Mouse (Mus musculus) lung, adult 10 weeks (tissue): ENCODE results near the gene Btbd10. TPM values are rescaled to one million over a fixed set of nuclear protein-coding genes. Genes with fewer than 3 reads are reported as not detected.

Experiments
- polyA plus RNA-seq: library from polyadenylated mRNA; stranded (reverse); fragments of 350-450 nt; fragmentation: Illumina TruSeq; extraction: RNeasy Lipid Tissue Mini Kit (QIAGEN cat#74804); gene quantifications from one replicate; pipeline ENCODE4 v1.2.3, GENCODE M21; 2014; ENCODE audit warnings: low read depth, low replicate concordance; ENCODE audit not compliant: insufficient read depth

Gene Btbd10
- polyA plus RNA-seq = 10.1 TPM

DNA sequence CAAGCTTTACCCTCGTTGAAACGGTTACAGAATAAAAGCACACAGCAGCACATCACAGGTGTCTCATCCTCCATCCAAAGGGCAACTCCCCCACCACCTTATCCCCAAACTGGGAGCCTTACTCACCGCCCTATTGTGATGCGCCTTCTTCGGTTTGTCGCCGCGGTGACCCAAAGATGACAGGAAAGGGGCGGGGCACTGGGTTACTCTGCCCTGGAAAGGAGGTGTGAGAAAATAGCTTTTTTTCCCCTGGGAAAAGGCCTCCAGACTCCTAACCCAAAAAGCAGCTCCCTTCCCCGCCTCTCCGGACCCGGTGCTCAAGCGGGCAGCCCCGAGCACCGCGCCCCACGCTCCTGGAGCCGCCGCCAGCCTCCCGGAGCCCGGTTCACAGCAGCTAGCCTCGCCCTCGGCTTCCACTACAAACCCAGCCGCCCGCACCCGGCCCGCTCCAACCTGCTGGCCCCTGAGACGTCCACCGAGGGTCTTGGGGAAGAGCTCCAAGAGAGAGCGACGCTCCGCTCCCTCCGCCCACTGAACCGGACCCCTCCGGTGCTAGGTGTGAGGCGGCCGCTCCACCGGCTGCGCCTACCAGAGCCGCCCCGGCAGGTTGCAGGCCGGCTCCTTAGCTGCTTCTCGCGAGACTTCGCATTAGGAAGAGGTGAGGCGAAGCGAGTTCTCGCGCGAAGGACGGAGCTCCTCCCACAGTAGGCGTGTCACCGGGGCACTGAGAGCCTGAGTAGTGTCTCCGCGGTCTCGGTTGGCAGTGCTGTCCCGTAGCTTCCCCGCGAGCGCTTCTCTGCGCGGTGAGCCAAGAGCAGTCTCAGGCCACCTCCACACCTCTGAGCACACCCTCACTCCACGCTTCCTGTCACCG lies at the start of gene Btbd10:
Gene Btbd10 (minus strand): TSS at position 647 of the 874 bp plus-strand sequence.

DNA sequence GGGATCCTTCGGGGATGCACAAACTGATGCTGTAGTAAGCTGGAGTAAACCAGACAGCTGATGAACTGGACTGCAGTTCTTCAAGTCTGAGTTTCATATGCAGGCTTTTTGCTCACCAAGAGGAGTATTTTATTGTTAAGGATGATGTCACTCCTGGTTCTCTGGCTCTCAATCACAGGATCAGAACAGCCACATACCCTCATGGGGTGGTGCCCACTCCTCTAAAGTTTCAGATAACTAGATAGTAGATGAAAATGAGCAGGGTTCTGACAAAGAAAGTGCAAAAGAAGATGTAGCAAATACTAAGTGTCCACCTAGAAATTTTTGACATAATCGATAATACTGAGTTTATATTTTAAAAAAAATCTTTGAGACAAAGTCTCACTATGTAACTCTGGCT lies 19.3 kb upstream of the Btbd10 start, which contains the start of gene Pth:
Gene Pth (minus strand): TSS at position 101 of the 400 bp plus-strand sequence.

Other genes starting within 250 kb of the Btbd10 start
- gene Arntl, start 161.9 kb downstream of the Btbd10 start, polyA plus RNA-seq = 16.8 TPM
- not detected for gene Pth, start 19.2 kb upstream of the Btbd10 start, polyA plus RNA-seq
- 24.6 TPM for gene Far1, start 144.4 kb upstream of the Btbd10 start, polyA plus RNA-seq